Mouse (Mus musculus) monocyte, adult 2 months (primary cell): Measurements from ENCODE around the gene Ndufa13.

ENCODE experiments used
- DNase-seq, 2 experiments: peaks; one replicate each; pipeline ENCODE4 v3.0.0; 2022; ENCODE audit warnings: low spot score in 2 of 2, low read depth in 1 of 2

Ndufa13 gene

GRCm38 (mm10) chr8:69847167-69848065, 54.9 kb downstream of the Ndufa13 start:
- DNase-seq, result no peak
